Mouse (Mus musculus) CH12.LX (cell line): Measurements from ENCODE around the gene Creb1. TPM values are rescaled to one million over a fixed set of nuclear protein-coding genes. Genes with fewer than 3 reads are reported as not detected.

Experiments used
- DNase-seq: peaks from one replicate; pipeline ENCODE4 v3.0.0-alpha.2; 2013; ENCODE audit errors: extremely low read depth
- H3K27ac ChIP-seq: 2 replicates; pipeline ENCODE4 v1.5.1; 2012; ENCODE audit warnings: low read depth, mild to moderate bottlenecking, control low read depth, moderate library complexity; ENCODE audit not compliant: insufficient read depth
- H3K27me3 ChIP-seq: replicated peaks from 2 replicates; pipeline ENCODE3; 2012; ENCODE audit warnings: inconsistent platforms
- H3K36me3 ChIP-seq, 2 experiments: replicated peaks in 1 of 2; 2 replicates each; pipeline versions ENCODE3 to v1.6.1; 2012; ENCODE audit warnings: inconsistent platforms in 1 of 2, low read length in 1 of 2, mild to moderate bottlenecking in 1 of 2, mixed read lengths in 1 of 2, moderate library complexity in 1 of 2; ENCODE audit not compliant: control insufficient read depth in 1 of 2, insufficient read depth in 1 of 2
- H3K4me1 ChIP-seq, 2 experiments: 2 replicates each; pipeline ENCODE4 v1.6.1; 2012; ENCODE audit warnings: inconsistent platforms in 1 of 2, moderate library complexity in 1 of 2; ENCODE audit not compliant: insufficient read depth in 2 of 2, control insufficient read depth in 1 of 2
- H3K4me2 ChIP-seq: 2 replicates; pipeline ENCODE4 v1.6.1; 2012; ENCODE audit warnings: low read depth, mild to moderate bottlenecking, control low read depth; ENCODE audit not compliant: poor library complexity, insufficient read depth, severe bottlenecking
- H3K4me3 ChIP-seq, 3 experiments: fragments of 150-350 bp in 1 of 3; sonication (generic) in 1 of 3; replicated peaks in 1 of 3; 2 replicates each; pipeline versions ENCODE3 to v1.5.1; 2011 to 2012; ENCODE audit warnings: low read depth in 2 of 3, low read length in 2 of 3, mild to moderate bottlenecking in 2 of 3, moderate library complexity in 2 of 3, control low read depth in 1 of 3, improper control_type of control experiment in 1 of 3, inconsistent platforms in 1 of 3, mixed read lengths in 1 of 3; ENCODE audit not compliant: poor library complexity in 1 of 3
- H3K79me2 ChIP-seq: replicated peaks from 2 replicates; pipeline ENCODE4 v1.6.1; 2012; ENCODE audit warnings: mild to moderate bottlenecking, moderate library complexity; ENCODE audit not compliant: control insufficient read depth, poor library complexity, insufficient read depth, severe bottlenecking; ENCODE audit errors: extremely low read depth
- H3K9ac ChIP-seq: 2 replicates; pipeline ENCODE4 v1.6.1; 2012; ENCODE audit warnings: low read depth, mild to moderate bottlenecking, control low read depth, moderate library complexity; ENCODE audit not compliant: insufficient read depth
- H3K9me3 ChIP-seq: replicated peaks from 2 replicates; pipeline ENCODE3; 2012; ENCODE audit warnings: low read length, inconsistent platforms, mixed read lengths
- BHLHE40 ChIP-seq: IDR thresholded peaks from 2 replicates; pipeline ENCODE4 v1.6.1; 2011; ENCODE audit warnings: mild to moderate bottlenecking, low read depth, low read length, improper control_type of control experiment
- CTCF ChIP-seq, 2 experiments: IDR thresholded peaks in 1 of 2; conservative IDR thresholded peaks in 1 of 2; 2 replicates each; pipeline ENCODE4 v1.5.1; 2011 to 2012; ENCODE audit warnings: low read depth in 2 of 2, low read length in 2 of 2, improper control_type of control experiment in 1 of 2, inconsistent platforms in 1 of 2, mild to moderate bottlenecking in 1 of 2, moderate library complexity in 1 of 2
- ELF1 ChIP-seq: IDR thresholded peaks from 2 replicates; pipeline ENCODE4 v1.6.1; 2014; ENCODE audit warnings: low read depth, mild to moderate bottlenecking, inconsistent platforms, low read length, improper control_type of control experiment
- HCFC1 ChIP-seq: IDR thresholded peaks from 2 replicates; pipeline ENCODE4 v1.6.1; 2012; ENCODE audit warnings: low read depth, mild to moderate bottlenecking, inconsistent platforms, low read length, improper control_type of control experiment
- IRF4 ChIP-seq: IDR thresholded peaks from 2 replicates; pipeline ENCODE4 v1.6.1; 2014; ENCODE audit warnings: low read depth, mild to moderate bottlenecking, inconsistent platforms, low read length, improper control_type of control experiment
- JUN ChIP-seq: IDR thresholded peaks from 2 replicates; pipeline ENCODE4 v1.6.1; 2011; ENCODE audit warnings: low read depth, mild to moderate bottlenecking, low read length, improper control_type of control experiment, moderate library complexity; ENCODE audit not compliant: insufficient read depth
- JUND ChIP-seq: conservative IDR thresholded peaks from 2 replicates; pipeline ENCODE4 v1.6.1; 2011; ENCODE audit warnings: low read depth, low read length, improper control_type of control experiment
- KAT2A ChIP-seq: IDR thresholded peaks from 2 replicates; pipeline ENCODE4 v1.6.1; 2012; ENCODE audit warnings: low read length, improper control_type of control experiment, inconsistent platforms; ENCODE audit not compliant: insufficient replicate concordance
- MAFK ChIP-seq: IDR thresholded peaks from 2 replicates; pipeline ENCODE4 v1.6.1; 2011; ENCODE audit warnings: low read length, improper control_type of control experiment; ENCODE audit not compliant: insufficient replicate concordance
- MAZ ChIP-seq: IDR thresholded peaks from 2 replicates; pipeline ENCODE4 v1.6.1; 2012; ENCODE audit warnings: low read depth, mild to moderate bottlenecking, inconsistent platforms, low read length, improper control_type of control experiment, moderate library complexity
- MEF2A ChIP-seq: IDR thresholded peaks from 2 replicates; pipeline ENCODE4 v1.6.1; 2014; ENCODE audit warnings: low read depth, mild to moderate bottlenecking, inconsistent platforms, low read length, improper control_type of control experiment, borderline replicate concordance
- MXI1 ChIP-seq: IDR thresholded peaks from 2 replicates; pipeline ENCODE4 v1.6.1; 2011; ENCODE audit warnings: mild to moderate bottlenecking, low read depth, low read length, improper control_type of control experiment
- MYC ChIP-seq: IDR thresholded peaks from 2 replicates; pipeline ENCODE4 v1.6.1; 2011; ENCODE audit warnings: low read depth, mild to moderate bottlenecking, improper control_type of control experiment, low read length
- NRF1 ChIP-seq: IDR thresholded peaks from 2 replicates; pipeline ENCODE4 v1.6.1; 2014; ENCODE audit warnings: low read depth, mild to moderate bottlenecking, inconsistent platforms, low read length, improper control_type of control experiment, moderate library complexity
- RAD21 ChIP-seq: IDR thresholded peaks from 2 replicates; pipeline ENCODE4 v1.6.1; 2011; ENCODE audit warnings: low read depth, mild to moderate bottlenecking, low read length, improper control_type of control experiment, moderate library complexity
- SMC3 ChIP-seq: IDR thresholded peaks from 2 replicates; pipeline ENCODE4 v1.6.1; 2011; ENCODE audit warnings: low read depth, low read length, improper control_type of control experiment
- TBP ChIP-seq: conservative IDR thresholded peaks from 2 replicates; pipeline ENCODE4 v1.6.1; 2011; ENCODE audit warnings: low read depth, low read length, improper control_type of control experiment
- TCF12 ChIP-seq: IDR thresholded peaks from 2 replicates; pipeline ENCODE4 v1.6.1; 2014; ENCODE audit warnings: low read depth, mild to moderate bottlenecking, inconsistent platforms, low read length, improper control_type of control experiment
- UBTF ChIP-seq: IDR thresholded peaks from 2 replicates; pipeline ENCODE4 v1.6.1; 2012; ENCODE audit warnings: low read depth, mild to moderate bottlenecking, inconsistent platforms, low read length, improper control_type of control experiment, moderate library complexity
- ZC3H11A ChIP-seq: IDR thresholded peaks from 2 replicates; pipeline ENCODE4 v1.6.1; 2012; ENCODE audit warnings: low read depth, mild to moderate bottlenecking, inconsistent platforms, low read length, improper control_type of control experiment
- ZNF384 ChIP-seq: IDR thresholded peaks from 2 replicates; pipeline ENCODE4 v1.6.1; 2012; ENCODE audit warnings: low read depth, low read length, improper control_type of control experiment, inconsistent platforms
- dilution Hi-C: fragments of 300-500 bp; cut with MboI; formaldehyde crosslinking; loops from 2 replicates; pipeline ENCODE4 v1.14.3; 2020; ENCODE audit warnings: low sequenced_read_pairs; ENCODE audit not compliant: extremely low pct_unique_long_range_greater_than_20kb, extremely low pct_ligation_motif_present
- in situ Hi-C: fragments of 300-500 bp; cut with MboI; formaldehyde crosslinking; loops from 3 replicates; pipeline ENCODE4 v1.14.3; 2019; ENCODE audit warnings: low sequenced_read_pairs, low pct_ligation_motif_present, low pct_unique_long_range_greater_than_20kb, mixed read lengths
- polyA plus RNA-seq: library from polyadenylated mRNA; unstranded; fragments of >175 nt; gene quantifications from 2 replicates; pipeline ENCODE4 v1.2.1, GENCODE M21; 2012; ENCODE audit warnings: low read depth; ENCODE audit not compliant: insufficient read length
- total RNA-seq, 2 experiments: library from RNA; depleted of rRNA; stranded (reverse); fragments of 300-350 nt in 1 of 2; fragments of >200 nt in 1 of 2; gene quantifications; 2 replicates each; pipeline ENCODE4 v1.2.3; 2012 to 2014

Creb1 gene
- total and polyA plus RNA-seq, 3 experiments: 21.0 to 42.8 (median 24.2) TPM

DNA sequence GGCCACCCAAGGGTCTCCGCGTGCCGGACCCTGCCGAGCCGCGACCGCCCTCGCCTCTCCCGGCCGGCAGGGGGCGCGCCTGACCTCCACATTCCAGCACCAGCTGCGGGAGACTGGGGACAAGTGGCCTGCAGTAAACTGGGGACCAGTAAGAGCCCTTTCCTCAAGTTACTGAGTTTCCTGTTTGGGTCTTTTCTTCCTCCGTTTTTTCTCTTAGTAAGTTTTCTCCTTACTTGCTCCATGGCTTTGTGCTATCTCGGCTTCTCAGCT is 85.2 kb downstream of the Creb1 start:
- peak overlapping the region; percentile 35 for H3K4me2 ChIP-seq
- peak overlapping the region; percentile 79 for H3K9ac ChIP-seq
- H3K4me3 ChIP-seq: peak overlapping the region; percentile 88 to 91 (median 89)
- peak overlapping the region; percentile 97 for H3K27ac ChIP-seq
- dilution Hi-C loops: no loop called here
- H3K36me3 ChIP-seq: peaks cover 0 to 19% of the 10 kb centered on the region in 2 experiments
- peak; percentile 71 for DNase-seq
- H3K27me3 ChIP-seq: no peaks in the 10 kb centered on the region
- H3K79me2 ChIP-seq: no peaks in the 10 kb centered on the region; the same call in none of the 2 replicates
- H3K4me1 ChIP-seq: peaks cover 5 to 31% of the 10 kb centered on the region in 2 experiments
- TF ChIP-seq JUN: no peak
- TF ChIP-seq JUND: no peak
- peak; percentile 21 to 86; a peak in 2 of 4 replicates for TF ChIP-seq CTCF (conservative IDR thresholded peaks at IDR 0.05 in 1 of 2, IDR thresholded peaks at IDR 0.05 in 1 of 2; ENCODE audit: low read depth in 2 of 2, low read length in 2 of 2)
- TF ChIP-seq NRF1: no peak
- no peak for TF ChIP-seq ZNF384
- no peak for TF ChIP-seq MAFK
- no peak for TF ChIP-seq ZC3H11A
- no peak for TF ChIP-seq HCFC1
- peak; percentile 66 for TF ChIP-seq SMC3
- TF ChIP-seq KAT2A: no peak
- no peak for TF ChIP-seq TCF12
- 0 out of 2 replicates have a peak, but pooled peaks have one; percentile 21 for TF ChIP-seq TBP
- TF ChIP-seq MXI1: no peak
- TF ChIP-seq IRF4: peak; percentile 33; the same call in 1 of the 2 replicates
- 0 out of 2 replicates have a peak, but pooled peaks have one; percentile 18 for TF ChIP-seq MEF2A
- peak; percentile 62 for TF ChIP-seq RAD21
- TF ChIP-seq MAZ: no peak
- no peak for TF ChIP-seq UBTF
- peak; percentile 48; the same call in 1 of the 2 replicates for TF ChIP-seq BHLHE40
- TF ChIP-seq ELF1: no peak; the same call in 1 of the 2 replicates
- no peaks in the 10 kb centered on the region for H3K9me3 ChIP-seq
- in situ Hi-C loops: loop anchor here (5.0 kb wide), 1 partner anchor 80 kb away; no protein-coding TSS in a partner anchor

DNA sequence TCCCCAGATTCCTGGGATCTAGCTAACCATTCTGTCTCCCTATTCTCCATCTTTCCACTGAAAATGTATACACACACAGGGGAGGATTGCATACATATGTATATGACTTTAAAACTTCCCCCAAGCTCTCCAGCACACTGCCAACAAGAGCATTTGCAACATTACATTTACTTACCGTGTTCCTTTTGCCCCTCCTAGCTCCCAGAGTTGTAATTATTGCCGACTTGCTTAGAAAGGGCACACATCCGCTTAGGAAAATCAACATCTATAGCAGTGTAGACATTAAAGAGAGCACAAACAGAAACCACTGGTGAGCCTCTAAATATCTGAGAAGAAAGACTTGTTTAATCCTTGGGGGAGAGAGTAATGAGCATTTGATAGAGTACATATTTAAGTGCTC is 85.8 kb downstream of the Creb1 start:
- TF ChIP-seq MYC (no peak), MAZ (0 out of 2 replicates have a peak, but pooled peaks have one; percentile 10)
- H3K9me3 ChIP-seq: no peaks in the 10 kb centered on the region
- no peaks in the 10 kb centered on the region; the same call in 1 of the 2 replicates for H3K79me2 ChIP-seq
- H3K4me3 ChIP-seq: peak overlapping the region; percentile 88 to 91 (median 89)
- dilution Hi-C loops (no loop called here), in situ Hi-C loops (loop anchor here (5.0 kb wide), 1 partner anchor 79 kb away; no protein-coding TSS in a partner anchor)
- H3K27ac ChIP-seq: no peak overlapping the region
- H3K4me2 ChIP-seq: peak overlapping the region; percentile 35
- H3K27me3 ChIP-seq: no peaks in the 10 kb centered on the region
- peaks cover under 1 to 26% of the 10 kb centered on the region in 2 experiments for H3K4me1 ChIP-seq
- peaks cover 0 to 15% of the 10 kb centered on the region in 2 experiments for H3K36me3 ChIP-seq
- H3K9ac ChIP-seq: peak overlapping the region; percentile 79
- DNase-seq: peak; percentile 11
